Mouse (Mus musculus) right cerebral cortex, postnatal 14 days (tissue): ENCODE measurements around the gene Gpc6.

Experiments used
- DNase-seq: peaks from one replicate; pipeline ENCODE4 v3.0.0; 2022

The Gpc6 gene

DNA sequence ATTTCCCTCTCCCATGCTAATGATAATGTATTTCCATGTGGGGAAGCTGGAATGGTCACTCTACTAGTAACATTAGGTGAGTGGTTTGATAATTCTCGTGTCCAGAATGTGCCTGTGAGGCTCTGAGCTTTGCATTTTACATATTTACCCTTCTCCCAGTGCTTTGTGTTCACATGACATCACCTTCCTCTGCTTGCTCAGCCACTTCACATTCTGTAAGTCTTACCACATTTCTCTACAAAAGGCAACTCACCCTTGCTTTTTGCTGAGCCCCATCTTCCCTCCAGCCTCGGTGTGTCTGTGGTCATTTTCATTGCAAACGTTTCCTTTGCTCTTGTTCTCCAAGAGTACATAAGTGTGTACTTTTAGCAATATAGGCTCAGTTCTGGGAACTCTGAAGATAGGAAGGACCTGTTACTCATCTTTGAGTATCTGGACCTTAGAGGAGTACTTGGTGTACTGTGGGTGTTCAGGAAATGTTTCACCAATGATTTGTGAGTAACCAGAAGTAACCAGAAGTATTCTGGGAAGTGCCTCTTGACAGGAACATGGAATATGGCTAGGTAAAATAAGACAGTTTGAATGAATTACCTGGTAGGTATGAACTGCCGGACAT, 145.5 kb downstream of the Gpc6 start:
- DNase-seq: no peak

DNA sequence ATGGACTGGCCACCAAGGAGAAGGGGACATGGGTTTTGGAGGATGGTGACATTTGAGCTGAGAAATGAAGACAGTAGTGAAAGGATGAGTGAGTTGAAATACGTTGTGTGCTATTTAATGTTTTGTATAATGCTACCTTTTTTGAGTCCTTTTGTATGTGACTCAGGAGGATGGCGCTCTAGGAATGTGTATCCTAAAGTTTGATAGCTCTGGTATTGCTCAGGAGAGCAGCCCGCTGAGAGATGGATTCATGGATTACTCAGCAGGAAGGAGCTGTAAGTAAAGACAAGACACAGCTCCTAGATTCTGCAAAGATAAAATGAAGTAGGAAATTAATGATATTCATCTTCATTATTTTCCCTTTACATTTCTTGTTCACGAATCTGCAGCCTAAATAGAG, 168.5 kb downstream of the Gpc6 start:
- no peak for DNase-seq

DNA sequence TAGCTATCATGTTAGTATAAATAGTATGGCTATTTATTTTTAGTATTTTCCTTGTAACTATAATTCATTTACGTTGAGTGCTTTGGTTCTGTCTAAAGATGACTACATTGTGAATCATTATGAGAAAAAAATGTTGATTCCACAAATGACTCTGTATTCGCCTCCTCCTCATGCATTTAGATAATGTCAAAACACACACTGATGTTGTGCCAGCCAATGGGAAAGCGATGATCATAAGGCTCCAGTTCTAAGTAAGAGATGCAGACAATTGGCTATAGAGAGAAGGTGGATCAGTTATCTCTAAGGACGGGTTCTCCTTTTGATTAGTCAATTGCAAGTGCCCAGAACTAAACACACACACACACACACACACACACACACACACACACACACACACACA, 181.8 kb downstream of the Gpc6 start:
- DNase-seq: no peak

- DNase-seq: no peak
Measured at GRCm38 (mm10) chr14:117113153-117113552, 188.0 kb downstream of the Gpc6 start.

GRCm38 (mm10) chr14:117122036-117122435, 196.9 kb downstream of the Gpc6 start:
- DNase-seq: no peak

DNA sequence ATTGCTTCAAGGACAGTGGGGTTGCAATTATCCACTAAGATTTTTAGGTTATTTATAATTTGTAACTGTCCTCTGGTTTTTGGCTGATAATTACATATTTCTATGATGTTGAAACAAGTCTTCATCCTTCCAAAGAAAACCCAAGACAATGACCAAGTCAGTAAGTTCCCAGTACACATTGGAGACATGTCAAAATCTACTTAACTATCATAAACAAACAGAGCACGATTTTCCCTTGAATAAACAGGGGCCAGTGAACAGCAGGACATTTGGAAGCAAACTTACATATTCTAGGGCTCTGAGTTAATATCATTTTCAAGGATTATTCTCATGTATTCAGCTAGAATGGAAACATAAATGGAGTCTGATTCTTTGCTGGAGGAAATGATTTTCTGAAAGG, 205.2 kb downstream of the Gpc6 start:
- DNase-seq: no peak

DNA sequence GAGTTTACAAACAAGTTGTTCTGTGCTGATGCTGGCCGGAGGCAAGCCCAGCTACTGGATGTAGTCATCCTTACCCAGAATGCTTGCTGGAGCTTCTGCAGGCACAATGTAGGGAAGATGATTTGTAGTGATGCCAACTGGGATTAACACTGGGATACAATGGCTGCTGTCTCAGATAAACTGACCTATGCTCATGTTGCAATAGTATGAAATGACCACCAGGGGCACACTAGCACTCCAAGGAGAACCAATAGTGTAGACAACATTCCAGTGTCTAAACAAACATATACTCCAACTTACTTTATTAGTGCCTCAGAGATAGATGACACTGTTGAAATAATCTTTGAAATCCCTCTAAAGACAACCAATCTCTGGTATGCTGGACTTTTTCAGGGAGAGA, 206.2 kb downstream of the Gpc6 start:
- DNase-seq: no peak

- no peak for DNase-seq
Measured at GRCm38 (mm10) chr14:117141077-117141848, 216.1 kb downstream of the Gpc6 start.

- peak; percentile 47 for DNase-seq
Measured at GRCm38 (mm10) chr14:117146089-117146488, 221.0 kb downstream of the Gpc6 start.

DNA sequence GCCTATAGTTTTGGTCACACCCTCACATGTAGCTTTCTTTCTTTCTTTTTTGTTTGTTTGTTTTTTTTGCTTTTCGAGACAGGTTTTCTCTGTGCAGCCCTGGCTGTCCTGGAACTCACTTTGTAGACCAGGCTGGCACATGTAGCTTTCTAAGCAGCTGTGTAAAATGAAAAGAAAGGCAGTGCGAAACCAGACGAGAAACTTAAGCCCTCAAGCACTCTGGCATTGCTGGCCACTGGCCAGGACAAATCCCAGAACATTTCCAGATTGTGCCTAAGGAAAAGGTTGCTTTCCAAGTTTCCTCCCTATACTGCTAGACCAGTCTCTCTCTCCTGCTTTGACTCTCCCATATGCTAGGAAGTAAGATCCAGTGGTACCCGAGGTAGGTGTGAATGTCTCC, 221.6 kb downstream of the Gpc6 start:
- DNase-seq: no peak

GRCm38 (mm10) chr14:117151621-117152020, 226.5 kb downstream of the Gpc6 start:
- DNase-seq: no peak

DNA sequence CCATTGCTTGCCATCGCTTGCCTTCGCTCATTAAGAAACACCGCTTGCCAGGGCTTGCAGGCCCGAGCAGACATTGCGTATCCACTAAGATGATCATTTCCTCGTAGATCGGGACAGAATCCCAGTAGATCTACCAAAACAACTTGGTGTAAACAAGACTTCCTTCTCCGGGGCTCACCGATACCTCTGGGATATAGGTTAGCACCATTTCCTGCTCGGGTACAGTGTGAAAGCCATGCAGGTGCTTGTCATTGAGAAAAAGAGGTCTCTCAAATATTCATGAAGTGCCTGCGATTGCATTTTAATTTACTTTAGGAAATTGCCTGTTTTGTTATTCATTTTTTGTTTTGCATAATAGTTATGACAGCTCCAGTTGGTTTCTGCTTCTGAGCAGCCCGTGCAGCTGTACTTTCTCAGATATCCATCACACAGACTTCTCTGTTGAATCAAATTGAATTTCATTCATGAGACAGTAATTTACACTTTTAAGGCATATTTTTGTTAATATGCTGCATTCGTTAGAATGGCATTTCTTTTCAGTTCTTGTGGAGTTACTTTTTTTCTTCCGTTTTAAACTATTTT, 230.9 kb downstream of the Gpc6 start:
- no peak for DNase-seq

DNA sequence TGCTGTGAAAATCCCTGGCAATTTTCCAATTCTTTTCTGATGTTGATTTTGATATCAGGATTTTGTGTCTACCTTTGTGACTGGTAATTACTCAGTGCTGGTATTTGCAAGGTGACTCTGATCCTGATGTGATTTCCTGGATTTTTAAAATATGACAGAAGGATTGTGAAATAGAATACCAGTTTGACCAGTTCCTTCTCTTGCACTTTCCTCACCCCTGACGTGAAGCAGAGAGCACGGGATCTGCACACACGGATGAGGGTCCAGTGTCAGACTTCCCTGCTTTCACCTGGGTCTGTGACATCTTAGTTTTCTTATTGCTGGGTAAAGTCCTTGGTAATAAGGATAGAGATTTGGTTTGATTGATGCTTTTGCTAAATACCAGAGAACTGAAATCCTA, 232.3 kb downstream of the Gpc6 start:
- no peak for DNase-seq

DNA sequence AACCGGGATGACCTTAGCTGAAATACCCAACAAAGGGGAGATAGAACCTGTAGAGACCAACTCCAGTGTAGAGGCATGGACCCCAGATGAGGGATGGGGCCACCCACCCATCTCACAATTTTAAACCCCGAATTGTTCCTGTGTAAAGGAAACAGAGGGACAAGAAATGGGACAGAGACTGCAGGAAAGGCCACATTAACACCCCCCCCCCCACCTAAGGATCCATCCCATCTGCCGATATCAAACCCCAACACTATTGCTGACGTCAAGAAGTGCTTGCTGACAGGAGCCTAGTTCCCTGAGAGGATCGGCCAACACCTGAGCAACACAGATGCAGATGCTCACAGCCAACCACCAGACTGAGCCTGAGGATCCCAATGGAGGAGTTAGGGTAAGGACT, 241.2 kb downstream of the Gpc6 start:
- DNase-seq: no peak

- DNase-seq: no peak
Measured at GRCm38 (mm10) chr14:117193364-117193763, 268.2 kb downstream of the Gpc6 start.

GRCm38 (mm10) chr14:117202012-117202411, 276.9 kb downstream of the Gpc6 start:
- no peak for DNase-seq

DNA sequence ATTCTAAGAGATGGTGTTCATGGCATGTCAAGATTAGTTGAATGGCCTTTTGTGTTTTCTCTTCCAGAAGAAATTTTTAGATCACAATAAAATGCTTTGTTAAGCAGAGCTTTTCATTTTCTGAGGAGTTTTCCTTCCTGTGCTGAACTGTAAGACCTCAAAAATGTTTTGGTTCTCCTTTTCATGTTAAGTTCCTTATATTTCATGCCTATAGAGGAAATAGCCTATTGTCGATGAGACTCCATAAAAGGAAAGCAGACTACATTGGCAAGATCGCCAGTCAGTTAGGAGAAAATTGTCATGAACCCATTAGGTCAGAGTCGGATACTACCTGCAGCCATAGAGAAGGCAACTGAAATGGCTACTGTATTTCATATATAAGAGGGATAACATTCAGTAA, 278.8 kb downstream of the Gpc6 start:
- no peak for DNase-seq

DNA sequence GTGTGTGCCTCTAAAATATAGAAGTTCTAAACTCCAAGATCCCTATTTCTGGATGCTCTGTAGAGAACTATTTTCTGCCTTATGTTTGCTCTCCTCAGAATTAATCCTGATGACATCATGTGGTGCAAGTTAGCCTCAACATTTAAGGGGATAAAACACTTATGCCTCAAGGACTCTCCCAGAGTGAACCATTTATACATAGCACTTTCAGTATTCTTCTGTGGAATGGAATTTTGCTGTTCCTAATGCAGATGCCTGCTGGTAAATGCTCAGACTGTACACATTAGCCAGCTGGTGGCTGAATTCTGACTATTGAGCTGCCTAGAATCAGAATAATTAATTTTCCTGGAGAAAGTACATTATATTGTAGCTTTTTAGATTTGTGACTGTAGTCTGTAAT, 289.3 kb downstream of the Gpc6 start:
- DNase-seq: no peak

- no peak for DNase-seq
Measured at GRCm38 (mm10) chr14:117226920-117227319, 301.8 kb downstream of the Gpc6 start.

DNA sequence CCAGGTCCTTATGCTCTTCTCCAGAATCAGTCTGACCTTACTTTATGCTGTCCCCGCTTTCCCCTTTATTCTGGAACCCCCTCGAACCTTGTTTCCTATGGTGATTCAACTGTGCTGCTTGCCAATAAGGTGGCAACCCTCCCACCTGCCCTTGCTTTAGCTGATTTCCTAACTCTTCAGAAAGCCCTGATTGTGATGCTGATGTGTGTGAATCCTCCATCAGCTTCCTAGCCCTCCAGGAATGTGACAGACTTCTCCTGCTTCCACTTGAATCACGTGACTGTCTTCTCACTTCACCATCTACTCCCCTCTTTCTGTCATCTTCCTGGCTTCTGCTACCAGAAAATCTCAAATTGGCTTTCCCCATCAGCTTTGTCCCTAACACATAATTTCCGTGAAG, 305.4 kb downstream of the Gpc6 start:
- DNase-seq: no peak

DNA sequence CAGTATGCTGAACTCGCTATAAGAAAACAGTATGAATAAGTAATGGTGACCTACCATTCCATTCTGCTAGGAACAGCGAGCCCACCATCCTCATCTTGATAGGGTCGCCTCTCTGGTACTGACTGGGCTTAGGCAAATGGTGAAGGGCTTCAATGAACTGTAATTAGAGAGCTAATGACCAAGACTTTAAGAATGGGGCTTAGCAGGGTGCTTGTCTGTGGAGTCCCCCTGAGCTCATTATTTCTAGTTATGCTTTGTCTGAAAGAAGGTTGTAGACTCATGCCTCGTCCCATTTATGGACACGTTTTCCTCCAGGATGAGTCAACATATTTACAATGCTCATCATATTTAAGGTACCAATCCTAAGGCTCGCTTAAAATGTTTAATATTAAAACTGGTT, 313.1 kb downstream of the Gpc6 start:
- no peak for DNase-seq

DNA sequence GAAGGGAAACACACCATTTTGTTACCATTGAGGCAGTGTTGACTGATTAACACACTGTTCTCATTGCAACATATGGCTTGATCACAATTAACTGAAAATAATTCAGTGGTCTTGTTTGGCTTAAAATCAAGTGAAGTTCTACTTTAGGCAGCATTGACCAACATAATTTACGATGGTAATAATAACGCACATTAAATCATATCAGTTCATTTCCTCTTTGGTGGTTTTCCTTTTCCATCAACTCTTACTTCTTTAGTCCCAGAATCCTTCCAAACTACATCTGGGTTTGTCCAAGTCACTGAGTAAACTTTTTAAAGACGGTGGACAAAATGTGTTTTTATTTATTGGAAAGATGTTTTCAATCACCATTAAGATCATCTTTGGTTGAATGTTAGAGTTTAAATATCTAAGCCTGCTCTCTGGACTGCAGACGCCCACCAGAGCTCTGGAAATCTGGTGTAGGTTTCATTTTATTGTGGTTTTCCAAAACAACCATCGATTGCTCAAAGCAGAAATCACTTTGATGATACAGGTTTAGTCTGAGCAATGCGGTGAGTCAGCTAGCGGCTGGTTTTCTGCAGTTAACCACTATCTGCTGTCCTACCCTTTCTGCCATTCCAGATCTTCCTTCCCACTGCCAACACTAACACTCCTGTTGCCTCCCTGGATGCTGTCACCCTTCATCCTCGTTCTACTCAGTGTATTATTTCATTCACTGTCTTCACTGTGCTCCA, 314.7 kb downstream of the Gpc6 start:
- no peak for DNase-seq

- no peak for DNase-seq
Measured at GRCm38 (mm10) chr14:117245631-117246030, 320.5 kb downstream of the Gpc6 start.

DNA sequence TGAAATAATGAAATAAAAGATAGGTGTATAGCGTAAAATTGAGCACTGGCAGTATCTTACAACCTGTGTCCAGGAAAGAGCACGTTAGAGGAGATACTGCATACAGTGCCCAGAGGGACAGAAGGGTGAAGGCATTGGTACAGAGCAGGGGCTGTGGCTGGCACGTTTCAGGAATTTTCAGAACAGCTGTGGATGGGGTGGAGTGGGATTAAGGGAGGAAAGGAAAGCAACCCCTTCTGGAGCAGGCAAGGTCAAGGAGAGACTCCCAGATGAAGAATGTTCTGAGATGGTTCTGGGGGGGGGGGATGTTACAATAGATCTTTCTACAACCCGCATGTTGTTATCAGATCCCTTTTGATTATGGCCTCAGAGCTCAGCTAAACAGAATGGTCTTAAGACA, 331.1 kb downstream of the Gpc6 start:
- DNase-seq: no peak
